Mouse (Mus musculus) heart, embryonic 15.5 days (tissue): ENCODE data around the gene Apaf1. TPM values are rescaled to one million over a fixed set of nuclear protein-coding genes. Genes with fewer than 3 reads are reported as not detected.

Experiments
- ATAC-seq: fragments of 200-750 bp; cut with Nextera tagmentation; replicated peaks from 2 replicates; pipeline ENCODE4 v1.8.0; 2017; ENCODE audit warnings: low read depth, moderate TSS enrichment; ENCODE audit not compliant: insufficient number of reproducible peaks, insufficient read depth, low FRiP score
- H3K27ac ChIP-seq: fragments of 300-500 bp; sonication (generic); 2 replicates; pipeline ENCODE4 v1.5.1; 2015; ENCODE audit warnings: mild to moderate bottlenecking, inconsistent platforms
- H3K27me3 ChIP-seq: fragments of 300-500 bp; sonication (generic); 2 replicates; pipeline ENCODE4 v1.6.1; 2015; ENCODE audit warnings: inconsistent platforms
- H3K36me3 ChIP-seq: fragments of 300-500 bp; sonication (generic); 2 replicates; pipeline ENCODE4 v1.6.1; 2015; ENCODE audit warnings: mild to moderate bottlenecking, inconsistent platforms
- H3K4me1 ChIP-seq: fragments of 300-500 bp; sonication (generic); replicated peaks from 2 replicates; pipeline ENCODE4 v1.6.1; 2015; ENCODE audit warnings: inconsistent platforms
- H3K4me2 ChIP-seq: fragments of 300-500 bp; sonication (generic); 2 replicates; pipeline ENCODE4 v1.6.1; 2015; ENCODE audit warnings: inconsistent platforms, mild to moderate bottlenecking, moderate library complexity
- H3K4me3 ChIP-seq: fragments of 300-500 bp; sonication (generic); 2 replicates; pipeline ENCODE4 v1.5.1; 2015; ENCODE audit warnings: mild to moderate bottlenecking, inconsistent platforms
- H3K9ac ChIP-seq: fragments of 300-500 bp; sonication (generic); 2 replicates; pipeline ENCODE4 v1.6.1; 2015; ENCODE audit warnings: mild to moderate bottlenecking, inconsistent platforms
- H3K9me3 ChIP-seq: fragments of 300-500 bp; sonication (generic); replicated peaks from 2 replicates; pipeline ENCODE4 v1.6.1; 2016; ENCODE audit warnings: inconsistent platforms
- WGBS: fragments of 180-500 bp; shearing (Covaris S2); methylation state at CpG from one replicate; pipeline ENCODE4 v1.1.7; 2015; ENCODE audit warnings: mixed read lengths; 5-methylcytosine and 5-hydroxymethylcytosine counted together
- polyA plus RNA-seq: library from polyadenylated mRNA; unstranded; fragments of >200 nt; fragmentation: Nextera tagmentation; extraction: Ambion mirVana; gene quantifications from 2 replicates; pipeline ENCODE4 v1.2.1, GENCODE M21; 2015

Gene Apaf1
- polyA plus RNA-seq, 1 experiment from 2014 or later, result 12.8 TPM

GRCm38 (mm10) chr10:90942001-90942700, 140.4 kb downstream of the Apaf1 start:
- Histone ChIP-seq H3K4me2 (no peak overlapping the region), H3K9me3 (no peaks in the 10 kb centered on the region), H3K4me1 (no peaks in the 10 kb centered on the region), H3K27me3 (no peaks in the 10 kb centered on the region), H3K9ac (no peak overlapping the region), H3K27ac (no peak overlapping the region), H3K36me3 (no peaks in the 10 kb centered on the region), H3K4me3 (no peak overlapping the region)
- no peak for ATAC-seq
- WGBS, result 74% methylated on average over 14 of the region's 14 CpGs

DNA sequence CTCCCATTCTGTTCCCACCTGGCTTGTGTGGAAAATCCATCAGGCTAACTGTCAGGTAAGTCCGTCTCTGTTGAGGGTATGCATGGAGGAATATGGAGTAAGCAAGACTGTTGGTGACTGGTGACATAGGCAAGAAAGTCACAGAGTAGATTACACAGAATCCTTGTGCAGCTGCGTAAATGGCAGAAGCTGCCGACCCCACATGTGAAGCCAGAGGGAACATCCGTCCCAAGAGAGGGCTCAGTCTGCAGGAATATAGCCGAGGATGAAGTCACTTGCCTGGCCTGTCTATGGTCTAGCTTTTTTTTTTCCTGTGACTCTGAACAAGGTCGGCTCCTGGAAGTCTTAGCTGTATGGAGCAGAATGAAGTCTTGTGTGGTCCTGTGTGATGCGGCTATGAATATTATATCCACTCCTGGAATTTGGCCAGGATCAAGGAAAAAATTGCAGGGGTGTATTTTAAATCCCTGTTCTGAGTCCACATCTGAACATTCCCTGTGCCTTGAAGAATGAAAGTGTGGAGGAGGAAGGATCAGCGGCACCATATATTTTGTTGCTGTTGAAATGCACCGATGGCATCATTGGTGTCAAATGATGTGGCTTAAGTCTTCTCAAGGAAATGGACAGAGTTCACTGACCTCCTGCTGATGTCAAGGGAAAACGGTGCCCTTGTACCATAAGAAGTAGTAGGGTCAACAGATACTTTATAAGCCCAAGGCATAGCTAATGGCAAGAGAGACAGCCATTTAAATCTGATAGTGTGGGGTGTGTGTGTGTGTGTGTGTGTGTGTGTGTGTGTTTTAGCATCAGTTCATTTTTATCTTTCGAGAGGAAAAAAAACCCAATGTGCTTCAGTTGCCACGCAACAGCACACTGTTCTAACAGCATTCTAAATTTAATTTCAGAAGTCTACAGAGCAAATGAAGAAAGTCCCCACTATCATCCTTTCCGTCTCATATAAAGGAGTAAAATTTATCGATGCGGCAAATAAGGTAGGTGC, 141.7 kb downstream of the Apaf1 start:
- 75% methylated on average over 15 of the region's 15 CpGs for WGBS

More for the DNA sequence above, 141.7 kb downstream of the Apaf1 start:
- no peak overlapping the region for H3K9ac ChIP-seq
- no peaks in the 10 kb centered on the region for H3K27me3 ChIP-seq
- no peak overlapping the region for H3K4me3 ChIP-seq
- H3K4me2 ChIP-seq, result no peak overlapping the region
- no peak for ATAC-seq
- no peak overlapping the region for H3K27ac ChIP-seq
- no peaks in the 10 kb centered on the region for H3K9me3 ChIP-seq
- H3K4me1 ChIP-seq, result no peaks in the 10 kb centered on the region
- H3K36me3 ChIP-seq, result no peaks in the 10 kb centered on the region

Other genes starting within 250 kb of the Apaf1 start
- gene Ikbip, start 170 bp upstream of the Apaf1 start, polyA plus RNA-seq, result 38.4 and 38.7 TPM in 2 replicates
- 912 and 1,036 TPM in 2 replicates for gene Slc25a3, start 41.3 kb upstream of the Apaf1 start, polyA plus RNA-seq
- gene Tmpo, start 98.5 kb upstream of the Apaf1 start, polyA plus RNA-seq, result 154 and 159 TPM in 2 replicates